Mouse (Mus musculus): ENCODE data around the gene Tmem132c.

GRCm38 (mm10) chr5:127416536-127416935 is 174.9 kb downstream of the Tmem132c start:
- no peak for TF ChIP-seq CTCF (IDR thresholded peaks at IDR 0.05; ENCODE audit: borderline replicate concordance, extremely low read depth, insufficient read depth, insufficient read length)
- TF ChIP-seq POLR2A (IDR thresholded peaks at IDR 0.05; ENCODE audit: borderline replicate concordance, extremely low read depth, insufficient read depth, insufficient read length, poor library complexity, severe bottlenecking): no peak
